Mouse (Mus musculus): Measurements from ENCODE around the gene Slc25a5.
"Not testable (repeated sequence)": the region's sequence is repeated elsewhere in the genome, so short reads cannot be mapped to it uniquely, and the experiment has no call there.

Gene Slc25a5

DNA sequence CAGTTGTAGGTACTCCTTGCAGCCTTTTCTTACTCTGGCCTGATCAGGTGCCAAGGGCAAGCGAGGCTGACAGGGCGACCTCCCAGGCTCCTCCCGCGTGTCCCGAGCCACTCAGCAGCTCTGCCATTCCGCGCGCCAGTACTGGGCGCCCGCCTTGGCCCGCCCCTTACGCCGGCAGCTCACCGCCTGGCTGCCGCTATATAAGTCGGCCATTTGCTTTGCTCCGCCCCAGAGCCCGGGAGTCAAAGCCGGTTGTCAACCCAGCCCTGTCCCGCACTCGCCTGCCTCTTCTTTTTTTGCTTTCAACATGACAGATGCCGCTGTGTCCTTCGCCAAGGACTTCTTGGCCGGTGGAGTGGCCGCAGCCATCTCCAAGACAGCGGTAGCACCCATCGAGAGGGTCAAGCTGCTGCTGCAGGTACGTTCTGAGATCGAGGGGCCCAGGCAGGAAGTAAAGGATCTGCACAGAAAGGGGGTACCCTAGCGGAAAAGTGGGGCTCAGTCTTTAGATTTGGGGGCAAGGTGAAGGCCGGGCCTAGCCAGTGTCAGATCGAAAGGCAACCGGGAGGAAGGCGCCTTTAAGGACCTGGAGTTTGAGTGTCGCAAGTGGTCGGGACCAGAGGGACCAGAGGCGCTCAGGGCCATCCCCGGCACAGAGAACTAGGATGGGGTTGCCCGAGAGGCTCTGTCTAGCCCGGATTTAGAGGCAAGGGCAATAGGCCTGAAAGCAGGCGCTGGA is at the start of gene Slc25a5:
TSS of gene Slc25a5 (plus strand) at position 228 of the 739 bp plus-strand sequence.
- peak; percentile 63 for DNase-seq (ENCODE audit: low read depth, low spot score)

DNA sequence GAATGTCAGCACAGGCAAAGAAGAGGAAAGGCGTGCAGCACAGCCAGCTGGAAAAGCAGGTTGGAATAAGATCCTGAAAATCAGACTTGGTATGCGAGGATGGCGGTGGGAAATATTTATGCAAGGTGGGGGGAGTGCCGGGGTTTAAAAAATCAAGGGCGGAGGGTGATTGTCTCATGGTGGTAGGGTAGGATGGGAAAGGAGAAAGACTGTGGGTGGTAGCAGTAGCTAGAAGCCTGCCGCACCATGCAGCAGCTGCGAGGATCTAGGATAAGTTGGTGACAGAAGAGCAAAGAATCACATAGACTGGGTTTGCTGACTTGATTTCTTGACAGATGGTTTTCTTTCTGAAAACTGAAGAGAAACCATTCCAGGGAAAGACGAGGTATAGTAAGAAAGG is 48.7 kb upstream of the Slc25a5 start:
- DNase-seq (ENCODE audit: low read depth, low spot score): no peak

DNA sequence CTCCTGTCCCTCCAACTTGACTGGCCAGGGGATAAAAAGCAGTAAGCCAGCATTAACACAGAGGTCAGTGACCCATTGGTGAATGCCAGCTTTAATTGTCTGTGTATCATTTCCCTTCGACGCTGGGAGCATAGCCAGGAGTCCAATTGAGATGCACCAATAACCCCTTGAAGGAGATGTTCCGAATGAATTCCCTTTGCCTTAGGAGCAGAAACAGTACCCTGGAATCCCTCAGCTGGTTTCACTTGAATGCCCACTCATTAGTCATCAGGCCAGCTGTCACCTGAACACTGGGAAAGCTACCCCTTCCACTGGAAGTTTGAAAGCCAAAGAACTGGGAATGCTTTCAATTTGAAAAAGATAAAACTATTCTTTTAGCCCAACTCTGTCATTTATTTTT is 46.9 kb upstream of the Slc25a5 start:
- no peak for DNase-seq (ENCODE audit: low read depth, low spot score)

DNA sequence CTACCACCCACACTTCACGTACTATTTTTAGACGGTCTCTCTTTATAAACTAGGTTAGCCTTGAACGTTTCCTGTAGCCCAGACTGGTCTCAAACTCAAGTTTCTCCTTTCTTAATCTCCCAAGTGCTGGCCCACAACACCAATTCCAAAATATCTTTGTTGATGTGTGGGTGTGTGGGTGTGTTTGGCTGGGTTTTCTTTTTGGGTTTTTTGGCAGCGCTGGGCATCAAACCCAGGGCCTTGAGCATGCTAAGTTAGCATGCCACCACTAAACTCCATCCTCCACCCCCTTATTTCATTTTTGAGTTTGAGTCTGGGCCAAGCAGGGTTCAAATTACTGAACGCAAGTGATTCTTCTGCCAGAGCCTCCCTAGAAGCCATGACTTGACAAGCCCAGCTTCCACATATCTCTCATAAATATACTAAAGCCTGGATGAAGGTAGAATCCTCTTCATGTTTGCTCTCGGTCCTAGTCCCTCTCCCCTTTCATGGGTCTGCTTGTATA is 46.1 kb upstream of the Slc25a5 start:
- no peak for DNase-seq (ENCODE audit: low read depth, low spot score)

DNA sequence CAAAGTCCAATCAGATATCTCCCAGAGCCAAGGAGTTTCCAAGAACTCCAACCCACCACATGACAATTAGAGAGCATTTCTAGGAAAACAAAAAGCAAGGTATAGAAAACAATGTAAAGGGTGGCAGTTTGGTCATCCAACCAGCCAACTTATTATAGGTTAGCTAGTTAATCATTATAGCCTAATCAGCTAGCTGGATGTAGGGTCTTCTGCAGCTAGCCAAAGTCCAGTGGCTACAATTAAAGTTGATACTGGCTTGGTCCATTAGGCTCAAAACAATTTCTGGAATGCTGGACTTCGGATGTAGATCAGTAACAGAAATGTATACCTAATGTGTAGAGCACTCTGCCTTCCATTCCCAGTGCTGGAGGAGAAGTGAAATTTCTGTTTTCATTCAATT is 44.9 kb upstream of the Slc25a5 start:
- no peak for DNase-seq (ENCODE audit: low read depth, low spot score)

DNA sequence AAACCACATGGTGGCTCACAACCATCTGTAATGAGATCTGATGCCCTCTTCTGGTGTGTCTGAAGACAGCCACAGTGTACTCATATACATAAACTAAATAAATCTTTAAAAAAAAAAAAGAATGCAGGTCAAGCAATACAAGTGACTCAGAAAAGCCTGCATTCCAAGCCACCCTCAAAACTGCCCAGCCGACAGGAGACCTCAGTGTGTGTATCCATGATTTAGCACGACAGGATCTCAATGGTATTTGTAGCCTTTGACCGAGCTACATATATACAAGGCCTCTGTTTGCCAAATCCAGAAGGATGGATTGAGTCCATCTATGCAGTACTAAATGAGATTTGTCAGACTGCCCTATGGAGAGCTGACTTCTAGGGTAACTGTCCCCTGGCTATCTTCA is 42.9 kb upstream of the Slc25a5 start:
- no peak for DNase-seq (ENCODE audit: low read depth, low spot score)

DNA sequence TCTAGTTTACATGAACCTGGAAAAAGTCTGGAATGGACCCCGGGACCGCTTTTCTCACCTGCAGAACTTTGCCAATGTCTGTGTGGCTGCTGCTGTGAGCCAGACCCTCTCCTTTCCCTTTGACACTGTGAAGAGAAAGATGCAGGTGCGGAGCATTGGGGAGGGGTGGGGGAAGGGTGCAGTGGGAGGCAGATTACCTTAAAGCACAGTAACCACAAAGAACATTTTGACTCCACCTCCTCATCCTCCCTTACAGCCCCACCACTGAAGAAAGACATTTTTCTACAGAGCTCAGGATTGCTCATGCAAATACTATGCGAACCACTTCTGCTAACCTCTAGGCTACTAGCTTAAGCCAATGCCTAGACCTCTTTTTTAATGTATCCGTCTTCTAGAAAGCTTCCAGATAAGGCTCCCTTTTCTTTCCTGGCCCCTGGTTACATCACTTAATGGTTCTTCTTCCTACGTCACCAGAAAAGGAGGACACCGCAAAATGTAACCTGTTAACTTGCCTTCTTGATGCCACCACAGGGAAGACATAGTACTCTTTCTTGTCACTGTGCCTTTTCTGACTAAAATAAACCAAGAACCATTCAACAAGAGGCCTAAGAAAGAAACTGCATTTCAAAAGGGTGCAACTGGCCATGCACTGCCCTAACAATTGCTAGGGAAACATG is 37.5 kb upstream of the Slc25a5 start:
- DNase-seq (ENCODE audit: low read depth, low spot score): no peak

DNA sequence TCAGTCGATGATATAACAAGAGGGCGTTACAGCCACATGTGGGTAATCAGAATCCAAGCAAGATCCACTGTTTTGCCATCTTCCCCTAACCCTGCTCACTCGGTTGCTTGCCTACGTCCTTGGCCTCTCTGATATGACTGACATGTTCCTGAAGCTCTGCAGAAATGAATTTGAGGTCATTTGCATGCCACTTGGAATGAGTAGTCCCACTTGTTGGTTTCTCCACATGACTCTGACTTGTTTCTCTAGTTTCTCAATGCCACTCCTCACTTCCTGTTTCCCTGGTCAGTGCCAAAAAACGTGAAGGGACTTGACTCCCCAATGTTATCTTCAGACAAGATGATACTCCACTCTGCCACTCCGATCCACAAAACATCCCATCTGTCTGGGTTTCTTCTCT is 36.9 kb upstream of the Slc25a5 start:
- DNase-seq (ENCODE audit: low read depth, low spot score): no peak

DNA sequence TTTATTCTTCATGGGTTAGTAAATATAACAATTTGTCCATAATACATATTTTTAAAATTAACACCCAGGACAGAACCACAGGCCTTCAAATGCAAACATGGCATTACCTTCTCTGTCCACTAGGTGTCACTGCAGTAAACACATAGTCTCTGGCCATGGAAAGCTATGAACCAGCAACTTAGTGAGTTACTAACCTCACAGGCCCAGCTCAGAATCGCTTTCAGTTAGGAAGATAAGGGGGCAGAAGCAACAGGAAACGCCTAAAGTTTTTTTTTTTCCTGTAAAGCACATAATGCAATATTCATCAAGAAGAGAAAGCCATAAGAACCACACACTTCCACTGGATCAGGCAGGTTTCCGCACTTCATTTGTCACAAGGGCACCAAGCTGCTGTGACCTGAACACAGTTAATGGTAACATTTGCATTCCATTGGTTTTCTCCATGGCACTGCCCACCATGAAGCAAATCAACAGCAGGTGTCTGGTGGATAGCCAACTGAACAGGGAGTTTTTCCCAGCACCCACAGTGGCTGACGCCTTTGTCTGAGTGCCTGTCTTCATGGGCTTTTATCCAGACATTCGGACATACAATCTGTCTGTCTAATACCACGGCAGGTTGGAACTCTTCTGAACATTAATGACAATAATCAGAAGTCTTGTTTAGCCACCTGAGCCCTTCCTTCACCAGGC is 34.4 kb upstream of the Slc25a5 start:
- peak; percentile 50 for DNase-seq (ENCODE audit: low read depth, low spot score)

DNA sequence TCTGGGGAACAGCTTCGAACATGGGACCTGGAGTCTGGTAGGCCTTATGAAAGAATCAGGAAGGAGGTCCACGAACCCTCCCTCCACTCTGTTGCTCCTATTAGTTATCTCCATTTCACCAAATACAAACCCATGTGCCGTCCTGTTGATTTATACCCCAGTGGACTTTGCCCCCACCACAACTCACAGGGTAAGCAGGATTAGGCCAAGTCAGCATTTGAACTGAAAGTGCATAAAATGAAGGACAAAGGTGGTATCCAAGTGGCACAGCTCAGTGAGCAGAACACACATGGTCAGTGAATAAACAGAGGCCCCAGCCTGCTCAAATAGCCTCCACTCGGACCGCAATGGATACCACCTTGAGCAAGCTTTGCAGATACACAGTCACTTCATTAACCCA is 33.2 kb upstream of the Slc25a5 start:
- no peak for DNase-seq (ENCODE audit: low read depth, low spot score)

DNA sequence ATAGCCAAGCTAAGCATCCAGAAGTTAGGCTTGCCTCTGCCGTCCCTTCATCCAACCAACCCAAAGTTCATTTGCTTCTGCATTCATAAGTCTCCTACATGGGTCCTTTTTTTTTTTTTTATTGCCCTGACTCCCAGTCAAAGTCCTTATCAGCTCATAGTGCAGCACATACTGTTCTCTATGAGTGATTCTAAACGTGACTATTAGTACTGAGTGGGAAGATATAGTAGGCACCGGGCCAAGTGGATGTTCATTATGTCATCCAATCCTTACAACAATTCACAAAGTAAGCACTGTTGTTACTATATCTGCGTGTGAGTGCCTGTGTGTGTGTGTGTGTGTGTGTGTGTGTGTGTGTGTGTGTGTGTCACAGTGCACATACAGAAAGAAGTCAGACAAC is 32.6 kb upstream of the Slc25a5 start:
- DNase-seq (ENCODE audit: low read depth, low spot score): no peak

DNA sequence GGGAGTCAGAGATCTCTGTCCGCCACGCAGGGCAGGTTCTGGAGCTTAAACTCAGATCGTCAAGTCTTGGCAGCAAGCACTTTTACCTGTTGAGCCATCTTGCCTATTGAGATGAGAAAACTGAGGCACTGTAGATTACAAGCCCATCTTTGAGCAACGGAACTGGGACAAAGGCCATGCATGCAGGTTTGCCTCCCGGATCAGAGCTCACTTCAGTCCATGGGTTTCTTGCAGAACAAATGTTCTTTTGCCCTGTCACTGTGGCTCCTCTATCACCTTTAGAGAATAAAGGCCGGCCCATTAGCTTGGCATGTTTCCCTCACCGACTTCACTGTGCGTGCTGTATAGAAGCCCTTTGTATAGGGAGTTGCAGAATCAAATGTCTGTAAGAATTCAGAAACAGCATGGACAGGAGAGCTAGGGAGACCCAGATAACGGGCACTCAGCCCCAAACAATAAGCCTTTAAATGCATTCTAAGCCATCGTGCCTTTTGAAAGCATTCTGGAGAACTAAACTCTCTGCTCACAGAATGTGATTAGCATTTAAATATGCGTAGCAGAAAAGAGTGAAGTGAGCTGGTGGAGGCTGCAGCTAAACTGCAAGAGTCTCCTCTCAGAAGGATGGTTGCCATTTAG is 32.0 kb upstream of the Slc25a5 start:
- no peak for DNase-seq (ENCODE audit: low read depth, low spot score)

DNA sequence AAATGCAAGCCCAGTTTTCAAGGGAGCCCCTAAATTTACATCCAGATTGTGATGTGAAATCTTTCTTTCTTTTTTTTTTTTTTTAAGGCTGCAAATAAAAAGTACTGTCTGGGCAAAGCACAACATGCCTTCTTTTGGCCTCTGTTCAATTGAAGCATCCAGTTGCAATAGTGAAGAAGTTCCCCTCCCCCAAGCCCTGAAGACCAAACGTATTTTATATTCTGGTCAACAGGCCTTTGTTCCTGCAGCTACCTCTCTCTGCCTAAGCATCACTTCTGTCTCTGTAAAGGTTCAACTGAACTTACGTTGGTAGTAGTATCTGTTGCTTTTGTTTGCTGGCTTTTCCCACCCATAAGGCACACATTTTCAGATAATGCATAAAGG is 31.5 kb upstream of the Slc25a5 start:
- DNase-seq (ENCODE audit: low read depth, low spot score): no peak

DNA sequence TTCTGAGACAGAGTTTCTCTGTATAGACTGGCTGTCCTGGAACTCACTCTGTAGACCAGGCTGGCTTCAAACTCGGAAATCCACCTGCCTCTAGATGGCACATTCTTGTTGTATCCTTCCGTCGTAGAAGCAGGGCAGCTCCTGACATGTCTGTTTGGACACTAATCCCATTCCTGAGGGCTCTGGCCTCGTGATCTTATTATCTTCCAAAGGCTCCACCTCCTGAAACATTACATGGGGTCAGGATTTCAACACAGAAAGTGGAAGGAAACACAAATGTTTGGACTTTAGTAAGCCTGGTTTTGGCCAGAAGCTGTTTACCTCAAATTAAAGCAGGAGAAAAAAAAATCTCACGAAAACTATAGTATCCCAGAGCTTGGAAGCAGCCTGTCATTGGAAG is 28.1 kb upstream of the Slc25a5 start:
- DNase-seq (ENCODE audit: low read depth, low spot score): no peak

DNA sequence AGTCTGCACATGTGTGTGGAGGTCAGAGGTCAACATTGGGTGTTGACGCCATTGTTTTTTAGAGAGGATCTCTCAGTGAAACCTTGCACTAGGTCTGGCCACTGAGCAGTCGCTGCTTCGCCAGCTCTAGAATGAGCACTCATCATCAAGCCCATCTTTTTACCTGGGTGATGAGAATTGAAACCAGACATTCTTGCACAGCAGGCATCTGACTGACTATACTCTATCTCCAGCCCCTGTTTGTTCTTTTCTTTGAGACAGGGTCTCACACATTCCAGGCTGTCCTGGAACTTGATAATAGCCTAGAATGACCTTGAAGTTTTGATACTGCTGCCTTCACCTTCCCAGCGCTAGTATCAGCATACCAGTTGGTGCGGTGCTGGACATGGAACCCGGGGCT is 22.9 kb upstream of the Slc25a5 start:
- DNase-seq (ENCODE audit: low read depth, low spot score): no peak

DNA sequence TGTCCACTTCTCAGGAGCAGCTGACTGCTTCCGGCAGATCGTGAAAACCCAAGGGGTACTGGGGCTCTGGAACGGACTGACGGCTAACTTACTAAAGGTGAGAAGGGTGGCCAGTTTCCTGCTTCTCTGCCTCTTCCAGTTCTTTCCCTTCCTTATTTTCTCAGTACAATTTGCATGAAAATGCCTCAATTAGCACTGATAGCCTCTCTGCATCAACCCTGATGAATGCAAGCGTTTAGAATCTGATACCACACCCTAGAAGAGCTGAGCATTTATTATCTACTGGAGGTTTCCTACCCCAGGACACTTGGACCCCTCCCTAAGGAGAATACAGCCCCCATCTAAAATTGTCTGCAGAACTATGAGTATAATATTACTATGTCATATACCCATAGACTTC is 19.9 kb upstream of the Slc25a5 start:
- DNase-seq (ENCODE audit: low read depth, low spot score): no peak

DNA sequence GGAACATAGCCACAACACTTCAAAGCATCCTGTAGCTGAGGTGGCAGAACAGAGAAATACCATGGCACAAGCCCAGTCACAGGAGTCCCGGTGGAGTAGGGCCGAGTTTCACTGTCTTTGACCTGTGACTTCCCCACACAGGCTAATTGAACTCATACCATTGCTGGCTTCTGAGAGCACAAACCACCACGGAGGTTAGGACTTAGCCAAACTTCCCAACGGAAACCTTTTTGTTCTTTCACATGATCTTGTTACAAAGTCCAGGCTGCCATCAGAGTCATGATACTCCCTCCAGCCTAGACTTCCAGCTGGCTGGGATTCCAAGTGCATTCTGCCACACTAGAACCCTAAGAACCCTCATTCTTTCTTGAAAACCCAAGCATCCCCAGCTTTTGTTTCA is 17.8 kb upstream of the Slc25a5 start:
- DNase-seq (ENCODE audit: low read depth, low spot score): no peak

DNA sequence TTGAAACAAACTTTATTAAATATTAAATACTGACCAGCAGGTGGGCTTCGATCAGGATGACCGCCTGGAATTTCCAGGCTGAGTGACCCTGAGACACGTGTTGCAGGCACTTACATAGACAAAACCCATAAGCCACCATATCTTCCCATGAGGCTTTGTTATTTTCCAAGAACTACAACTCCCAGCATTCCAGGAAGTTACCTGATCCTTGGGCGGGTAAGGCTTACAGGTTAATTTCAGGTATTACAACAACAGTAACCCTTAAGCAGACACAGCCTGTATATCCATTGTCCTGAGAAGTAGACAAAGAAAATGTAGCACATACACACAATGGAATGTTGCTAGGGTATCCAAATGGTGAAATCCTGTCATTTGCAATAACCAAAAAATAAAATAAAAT is 6.1 kb upstream of the Slc25a5 start:
- no peak for DNase-seq (ENCODE audit: low read depth, low spot score)

DNA sequence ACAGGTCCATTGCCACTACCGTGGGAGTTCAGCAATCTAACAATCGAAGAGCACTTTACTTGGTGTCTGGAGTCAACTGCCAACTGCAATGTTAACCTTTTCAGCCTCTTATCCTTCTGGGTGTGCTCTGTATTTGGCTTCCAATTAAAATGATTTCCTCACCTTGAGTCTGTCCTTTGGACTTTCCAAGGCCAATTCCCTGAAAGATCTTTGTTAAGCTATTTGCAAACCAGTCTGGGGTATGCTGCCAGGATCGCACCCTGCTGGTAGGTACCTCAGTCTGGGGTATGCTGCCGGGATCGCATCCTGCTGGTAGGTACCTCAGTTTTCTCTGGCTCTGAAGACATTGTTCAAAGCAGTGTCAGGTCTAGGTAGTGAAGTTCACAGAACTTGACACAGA is 880 bp upstream of the Slc25a5 start:
- no peak for DNase-seq (ENCODE audit: low read depth, low spot score)

DNA sequence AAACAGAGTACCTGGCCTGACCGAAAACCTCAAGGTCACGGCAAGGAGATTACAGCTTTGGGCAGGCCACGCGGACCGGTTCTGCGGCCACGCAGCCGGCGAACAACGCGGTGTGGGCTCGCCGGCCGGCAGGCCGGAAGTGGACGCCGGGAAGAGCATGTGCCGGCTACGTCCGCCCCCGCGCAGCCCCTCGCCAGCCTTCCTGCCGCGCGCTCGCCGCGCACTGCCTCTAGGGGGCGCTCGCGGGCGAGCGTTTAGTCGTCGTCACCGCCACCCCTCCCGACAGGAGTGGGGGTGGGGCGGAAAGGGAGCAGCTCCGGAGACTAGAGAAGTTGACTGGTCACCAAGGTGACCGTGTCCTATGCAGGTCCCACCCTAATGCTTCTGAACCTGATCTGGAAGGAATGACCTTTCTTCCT is 721 bp downstream of the Slc25a5 start:
- DNase-seq (ENCODE audit: low read depth, low spot score): peak; percentile 70

DNA sequence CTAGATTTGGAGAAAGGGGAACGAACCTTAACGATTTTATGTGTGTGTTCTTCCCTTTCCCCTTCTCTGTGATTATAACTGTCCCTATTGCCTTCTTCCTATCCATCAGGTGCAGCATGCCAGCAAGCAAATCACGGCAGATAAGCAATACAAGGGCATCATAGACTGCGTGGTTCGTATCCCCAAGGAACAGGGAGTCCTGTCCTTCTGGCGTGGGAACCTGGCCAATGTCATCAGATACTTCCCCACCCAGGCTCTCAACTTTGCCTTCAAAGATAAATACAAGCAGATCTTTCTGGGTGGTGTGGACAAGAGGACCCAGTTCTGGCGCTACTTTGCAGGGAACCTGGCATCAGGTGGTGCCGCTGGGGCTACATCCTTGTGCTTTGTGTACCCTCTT is 1.3 kb downstream of the Slc25a5 start:
- DNase-seq (ENCODE audit: low read depth, low spot score): not testable (repeated sequence)
